Mouse (Mus musculus): ENCODE results near the gene Pik3c2b.

- TF ChIP-seq HCFC1 (IDR thresholded peaks at IDR 0.05; ENCODE audit: borderline replicate concordance, insufficient read depth, low read length) (no peak), CHD2 (IDR thresholded peaks at IDR 0.05; ENCODE audit: low read depth, low read length) (no peak), MAFK (IDR thresholded peaks at IDR 0.05; ENCODE audit: insufficient read depth, low read depth, low read length) (no peak), ZC3H11A (IDR thresholded peaks at IDR 0.05; ENCODE audit: borderline replicate concordance, low read depth, low read length) (no peak), ZNF384 (IDR thresholded peaks at IDR 0.05; ENCODE audit: low read depth, low read length) (no peak)
Observed at GRCm38 (mm10) chr1:133119931-133120712, 74.7 kb downstream of the Pik3c2b start.
